Mouse (Mus musculus): Measurements from ENCODE around the gene Ubap2. TPM values are rescaled to one million over a fixed set of nuclear protein-coding genes. Genes with fewer than 3 reads are reported as not detected.

Gene Ubap2
- total and polyA plus RNA-seq, 2 experiments from 2014 or later = 18.2 to 27.1 TPM

DNA sequence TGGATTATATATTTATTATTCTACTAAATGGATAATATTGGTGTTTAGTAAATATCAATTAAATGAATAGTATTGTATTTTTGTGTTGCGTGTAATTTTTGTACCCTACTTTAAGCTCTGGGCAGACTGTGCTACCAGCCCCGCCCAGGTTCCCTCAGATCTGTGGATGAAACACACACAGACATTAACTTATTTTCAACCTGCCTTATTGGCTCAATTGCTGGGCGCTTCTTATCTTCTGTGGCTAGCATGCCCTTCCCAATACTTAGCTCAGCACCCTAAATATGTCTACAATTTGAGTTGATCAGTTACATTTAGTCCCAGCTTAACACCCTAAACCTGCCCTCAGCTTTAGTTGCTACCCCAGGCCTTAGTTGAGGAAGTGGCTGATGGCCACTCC, 113.7 kb downstream of the Ubap2 start:
- no peak for ATAC-seq (ENCODE audit: insufficient read depth, low read depth)
- WGBS = 95% methylated on average over 3 of the region's 3 CpGs
- no peak overlapping the region for H3K4me2 ChIP-seq (ENCODE audit: low read depth, low read length)
- H3K9ac ChIP-seq (replicated peaks; ENCODE audit: low read depth, low read length) = no peak overlapping the region
- H3K27ac ChIP-seq (ENCODE audit: low read depth) = no peak overlapping the region
- no peaks in the 10 kb centered on the region for H3K36me3 ChIP-seq (replicated peaks; ENCODE audit: control insufficient read depth, insufficient read depth, low read length)
- DNase-seq (ENCODE audit: low spot score) = no peak
- H3K4me1 ChIP-seq (ENCODE audit: control insufficient read depth, insufficient read depth) = peaks cover 11% of the 10 kb centered on the region
- TF ChIP-seq CTCF (IDR thresholded peaks at IDR 0.05; ENCODE audit: low read depth) = no peak
- H3K27me3 ChIP-seq (ENCODE audit: control insufficient read depth, insufficient read depth, low read length) = no peaks in the 10 kb centered on the region
- no peak overlapping the region for H3K4me3 ChIP-seq (ENCODE audit: low read depth, low read length)
- H3K9me3 ChIP-seq (replicated peaks; ENCODE audit: control insufficient read depth, low read length) = no peaks in the 10 kb centered on the region

DNA sequence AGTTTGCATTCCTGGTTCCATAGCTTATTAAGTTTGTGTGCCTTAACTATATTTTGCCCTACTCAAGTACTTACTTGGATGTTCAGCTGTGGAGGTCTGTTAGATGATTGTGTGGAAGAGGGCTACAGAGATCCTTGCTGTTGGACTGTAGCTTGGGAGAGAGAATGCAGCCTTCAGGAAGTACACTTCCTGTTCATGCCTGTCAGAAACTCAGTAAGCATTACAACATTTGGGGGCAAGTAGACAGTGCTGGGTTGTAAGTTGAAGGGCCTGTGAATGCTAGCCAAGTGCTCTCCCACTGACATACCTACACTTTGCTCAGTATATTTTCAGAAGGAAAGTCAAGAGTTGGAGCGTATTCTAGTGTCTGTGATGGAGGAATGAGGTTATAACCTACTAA, 116.7 kb downstream of the Ubap2 start:
- DNase-seq (ENCODE audit: low spot score) (no peak), ATAC-seq (ENCODE audit: insufficient read depth, low read depth) (no peak)
- Histone ChIP-seq H3K4me3 (ENCODE audit: low read depth, low read length) (no peak overlapping the region), H3K27ac (ENCODE audit: low read depth) (no peak overlapping the region), H3K9me3 (replicated peaks; ENCODE audit: control insufficient read depth, low read length) (no peaks in the 10 kb centered on the region), H3K4me1 (ENCODE audit: control insufficient read depth, insufficient read depth) (peaks cover 8% of the 10 kb centered on the region; the same call in 1 of the 2 replicates), H3K4me2 (ENCODE audit: low read depth, low read length) (no peak overlapping the region), H3K27me3 (ENCODE audit: control insufficient read depth, insufficient read depth, low read length) (no peaks in the 10 kb centered on the region), H3K9ac (replicated peaks; ENCODE audit: low read depth, low read length) (no peak overlapping the region), H3K36me3 (replicated peaks; ENCODE audit: control insufficient read depth, insufficient read depth, low read length) (no peaks in the 10 kb centered on the region)
- 96% methylated on average over 1 of the region's 1 CpGs for WGBS
- TF ChIP-seq EP300 (IDR thresholded peaks at IDR 0.05; ENCODE audit: low read depth) (no peak), CTCF (IDR thresholded peaks at IDR 0.05; ENCODE audit: low read depth) (no peak)

DNA sequence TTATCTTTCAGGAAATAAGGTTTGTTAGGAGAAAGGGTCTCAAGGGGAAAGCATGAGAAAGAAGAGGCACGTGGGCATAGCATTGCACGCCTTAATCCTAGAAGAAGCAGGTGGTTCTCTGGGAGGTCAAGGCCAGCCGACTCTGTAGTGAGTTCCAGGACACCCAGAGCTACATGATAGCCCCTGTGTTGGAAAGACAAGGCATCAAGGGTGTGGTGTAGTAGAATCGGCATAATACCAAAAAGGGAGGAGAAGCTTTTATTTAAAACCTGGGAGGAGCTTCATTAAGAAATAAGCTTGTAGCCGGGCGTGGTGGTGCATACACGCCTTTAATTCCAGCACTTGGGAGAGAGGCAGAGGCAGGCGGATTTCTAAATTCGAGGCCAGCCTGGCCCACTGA, 118.0 kb downstream of the Ubap2 start:
- DNase-seq (ENCODE audit: low spot score) (no peak), ATAC-seq (ENCODE audit: insufficient read depth, low read depth) (no peak)
- H3K36me3 ChIP-seq (replicated peaks; ENCODE audit: control insufficient read depth, insufficient read depth, low read length) = no peaks in the 10 kb centered on the region
- 77% methylated on average over 9 of the region's 9 CpGs for WGBS
- H3K4me2 ChIP-seq (ENCODE audit: low read depth, low read length) = no peak overlapping the region
- no peaks in the 10 kb centered on the region for H3K9me3 ChIP-seq (replicated peaks; ENCODE audit: control insufficient read depth, low read length)
- H3K4me1 ChIP-seq (ENCODE audit: control insufficient read depth, insufficient read depth) = peaks cover 8% of the 10 kb centered on the region; the same call in 1 of the 2 replicates
- no peak overlapping the region for H3K9ac ChIP-seq (replicated peaks; ENCODE audit: low read depth, low read length)
- no peak overlapping the region for H3K4me3 ChIP-seq (ENCODE audit: low read depth, low read length)
- H3K27me3 ChIP-seq (ENCODE audit: control insufficient read depth, insufficient read depth, low read length) = no peaks in the 10 kb centered on the region
- no peak overlapping the region for H3K27ac ChIP-seq (ENCODE audit: low read depth)
- no peak for TF ChIP-seq EP300 (IDR thresholded peaks at IDR 0.05; ENCODE audit: low read depth)
- TF ChIP-seq CTCF (IDR thresholded peaks at IDR 0.05; ENCODE audit: low read depth) = no peak

DNA sequence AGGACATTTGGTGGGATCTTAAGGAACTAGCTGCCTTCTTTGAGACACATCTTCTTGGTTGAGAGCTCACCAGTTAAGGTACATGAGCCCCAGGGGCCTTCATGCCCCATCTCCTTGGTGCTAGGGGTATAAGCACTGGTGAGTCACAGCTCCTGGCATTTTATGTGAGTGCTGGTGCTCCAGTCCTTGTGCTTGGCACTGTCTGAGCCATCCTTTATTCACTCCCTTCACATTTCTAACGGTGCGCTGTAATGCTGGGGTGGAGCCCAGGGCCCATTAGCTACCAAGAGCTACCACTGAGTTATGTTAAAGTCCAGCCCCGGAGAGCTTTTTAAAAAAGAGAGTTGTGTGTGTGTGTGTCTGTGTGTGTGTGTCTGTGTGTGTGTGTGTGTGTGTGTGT, 121.8 kb downstream of the Ubap2 start:
- 70% methylated on average over 3 of the region's 3 CpGs for WGBS
- Histone ChIP-seq H3K4me3 (ENCODE audit: low read depth, low read length) (no peak overlapping the region), H3K9me3 (replicated peaks; ENCODE audit: control insufficient read depth, low read length) (no peaks in the 10 kb centered on the region), H3K27me3 (ENCODE audit: control insufficient read depth, insufficient read depth, low read length) (no peaks in the 10 kb centered on the region), H3K4me1 (ENCODE audit: control insufficient read depth, insufficient read depth) (peaks cover 5% of the 10 kb centered on the region; the same call in 1 of the 2 replicates), H3K27ac (ENCODE audit: low read depth) (no peak overlapping the region), H3K36me3 (replicated peaks; ENCODE audit: control insufficient read depth, insufficient read depth, low read length) (0 out of 2 replicates have a peak, but pooled peaks cover 3% of the 10 kb centered on the region), H3K4me2 (ENCODE audit: low read depth, low read length) (no peak overlapping the region), H3K9ac (replicated peaks; ENCODE audit: low read depth, low read length) (no peak overlapping the region)
- TF ChIP-seq CTCF (IDR thresholded peaks at IDR 0.05; ENCODE audit: low read depth) (no peak), EP300 (IDR thresholded peaks at IDR 0.05; ENCODE audit: low read depth) (no peak)
- no peak for DNase-seq (ENCODE audit: low spot score)
- ATAC-seq (ENCODE audit: insufficient read depth, low read depth) = no peak

DNA sequence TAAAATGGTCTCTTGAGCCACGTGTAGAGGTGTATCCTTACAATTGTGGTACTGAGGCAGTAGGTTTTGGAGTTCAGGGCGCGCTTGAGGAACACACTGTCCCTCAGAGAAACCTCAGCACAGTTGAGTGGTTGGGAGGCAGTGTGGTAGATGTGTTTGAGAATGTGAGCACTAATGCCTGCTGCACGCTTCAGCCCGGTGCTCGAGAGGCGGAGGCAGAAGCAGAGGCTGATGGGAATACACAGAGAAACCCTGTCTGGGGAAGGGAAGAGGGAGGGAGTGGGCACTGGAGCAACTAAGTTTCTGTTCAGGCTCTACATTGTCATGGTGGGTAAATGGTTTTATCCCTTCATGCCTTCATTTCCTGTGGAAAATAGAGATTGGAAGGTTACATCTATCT, 123.8 kb downstream of the Ubap2 start:
- DNase-seq (ENCODE audit: low spot score) = no peak
- Histone ChIP-seq H3K36me3 (replicated peaks; ENCODE audit: control insufficient read depth, insufficient read depth, low read length) (0 out of 2 replicates have a peak, but pooled peaks cover 3% of the 10 kb centered on the region), H3K27me3 (ENCODE audit: control insufficient read depth, insufficient read depth, low read length) (no peaks in the 10 kb centered on the region), H3K4me3 (ENCODE audit: low read depth, low read length) (no peak overlapping the region), H3K27ac (ENCODE audit: low read depth) (no peak overlapping the region), H3K4me1 (ENCODE audit: control insufficient read depth, insufficient read depth) (no peaks in the 10 kb centered on the region), H3K4me2 (ENCODE audit: low read depth, low read length) (no peak overlapping the region), H3K9ac (replicated peaks; ENCODE audit: low read depth, low read length) (no peak overlapping the region), H3K9me3 (replicated peaks; ENCODE audit: control insufficient read depth, low read length) (no peaks in the 10 kb centered on the region)
- TF ChIP-seq EP300 (IDR thresholded peaks at IDR 0.05; ENCODE audit: low read depth) (no peak), CTCF (IDR thresholded peaks at IDR 0.05; ENCODE audit: low read depth) (no peak)
- WGBS = 91% methylated on average over 7 of the region's 7 CpGs
- no peak for ATAC-seq (ENCODE audit: insufficient read depth, low read depth)

DNA sequence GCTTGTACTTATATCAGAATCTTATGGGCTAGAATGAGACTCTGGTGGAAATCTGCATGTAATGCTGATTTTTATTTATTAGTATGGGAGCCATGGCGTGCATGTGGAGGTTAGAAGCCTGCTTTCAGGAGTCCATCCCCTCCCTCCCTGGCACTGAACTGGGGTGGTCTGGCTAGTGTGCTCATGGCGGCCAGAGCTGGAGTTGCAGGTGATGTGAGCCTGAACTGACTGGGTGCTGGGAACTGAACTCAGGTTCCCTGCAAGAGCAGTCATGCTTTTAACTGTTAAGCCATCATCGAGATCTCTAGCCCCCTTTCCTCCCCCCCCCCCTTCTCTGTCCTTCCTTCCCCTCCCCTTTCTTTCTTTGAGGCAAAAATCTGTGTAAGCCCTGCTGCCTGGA, 125.1 kb downstream of the Ubap2 start:
- Histone ChIP-seq H3K27ac (ENCODE audit: low read depth) (no peak overlapping the region), H3K4me1 (ENCODE audit: control insufficient read depth, insufficient read depth) (no peaks in the 10 kb centered on the region), H3K4me3 (ENCODE audit: low read depth, low read length) (no peak overlapping the region), H3K36me3 (replicated peaks; ENCODE audit: control insufficient read depth, insufficient read depth, low read length) (0 out of 2 replicates have a peak, but pooled peaks cover 3% of the 10 kb centered on the region), H3K9ac (replicated peaks; ENCODE audit: low read depth, low read length) (no peak overlapping the region), H3K9me3 (replicated peaks; ENCODE audit: control insufficient read depth, low read length) (no peaks in the 10 kb centered on the region), H3K27me3 (ENCODE audit: control insufficient read depth, insufficient read depth, low read length) (no peaks in the 10 kb centered on the region), H3K4me2 (ENCODE audit: low read depth, low read length) (no peak overlapping the region)
- no peak for DNase-seq (ENCODE audit: low spot score)
- ATAC-seq (ENCODE audit: insufficient read depth, low read depth) = no peak
- TF ChIP-seq CTCF (IDR thresholded peaks at IDR 0.05; ENCODE audit: low read depth) = no peak
- TF ChIP-seq EP300 (IDR thresholded peaks at IDR 0.05; ENCODE audit: low read depth) = no peak
- 82% methylated on average over 3 of the region's 3 CpGs for WGBS

Other genes starting within 250 kb of the Ubap2 start
- 8.9 and 20.6 TPM in 2 replicates for gene Aqp7, start 227.0 kb downstream of the Ubap2 start, total RNA-seq (2014; rRNA removed; ENCODE audit: low replicate concordance)
- gene Aqp7, start 227.0 kb downstream of the Ubap2 start, polyA plus RNA-seq (2015; fragmentation: Nextera tagmentation; extraction: Ambion mirVana) = 10.0 and 10.8 TPM in 2 replicates
- 0.54 and 6.3 TPM in 2 replicates for gene Aqp3, start 177.0 kb downstream of the Ubap2 start, total RNA-seq (2014; rRNA removed; ENCODE audit: low replicate concordance)
- gene Aqp3, start 177.0 kb downstream of the Ubap2 start, polyA plus RNA-seq (2015; fragmentation: Nextera tagmentation; extraction: Ambion mirVana) = 0.19 and 0.36 TPM in 2 replicates
- 15.0 and 39.8 TPM in 2 replicates for gene Nol6, start 150.7 kb downstream of the Ubap2 start, total RNA-seq (2014; rRNA removed; ENCODE audit: low replicate concordance)
- 6.6 and 7.3 TPM in 2 replicates for gene Nol6, start 150.7 kb downstream of the Ubap2 start, polyA plus RNA-seq (2015; fragmentation: Nextera tagmentation; extraction: Ambion mirVana)
- gene Ube2r2, start 139.4 kb downstream of the Ubap2 start, total RNA-seq (2014; rRNA removed; ENCODE audit: low replicate concordance) = 43.7 and 48.9 TPM in 2 replicates
- gene Ube2r2, start 139.4 kb downstream of the Ubap2 start, polyA plus RNA-seq (2015; fragmentation: Nextera tagmentation; extraction: Ambion mirVana) = 60.9 and 69.7 TPM in 2 replicates
- 31.0 and 35.9 TPM in 2 replicates for gene Dcaf12, start 39.7 kb upstream of the Ubap2 start, total RNA-seq (2014; rRNA removed; ENCODE audit: low replicate concordance)
- 29.0 and 31.1 TPM in 2 replicates for gene Dcaf12, start 39.7 kb upstream of the Ubap2 start, polyA plus RNA-seq (2015; fragmentation: Nextera tagmentation; extraction: Ambion mirVana)
- gene Ubap1, start 73.9 kb upstream of the Ubap2 start, total RNA-seq (2014; rRNA removed; ENCODE audit: low replicate concordance) = 43.2 and 125 TPM in 2 replicates
- gene Ubap1, start 73.9 kb upstream of the Ubap2 start, polyA plus RNA-seq (2015; fragmentation: Nextera tagmentation; extraction: Ambion mirVana) = 45.3 and 45.7 TPM in 2 replicates
- gene Kif24, start 189.7 kb upstream of the Ubap2 start, total RNA-seq (2014; rRNA removed; ENCODE audit: low replicate concordance) = 2.9 and 3.4 TPM in 2 replicates
- 1.1 and 1.4 TPM in 2 replicates for gene Kif24, start 189.7 kb upstream of the Ubap2 start, polyA plus RNA-seq (2015; fragmentation: Nextera tagmentation; extraction: Ambion mirVana)
- gene Nudt2, start 190.0 kb upstream of the Ubap2 start, total RNA-seq (2014; rRNA removed; ENCODE audit: low replicate concordance) = 10.5 and 37.6 TPM in 2 replicates
- 42.0 and 45.9 TPM in 2 replicates for gene Nudt2, start 190.0 kb upstream of the Ubap2 start, polyA plus RNA-seq (2015; fragmentation: Nextera tagmentation; extraction: Ambion mirVana)
- 6.3 and 9.3 TPM in 2 replicates for gene AI464131, start 227.9 kb upstream of the Ubap2 start, total RNA-seq (2014; rRNA removed; ENCODE audit: low replicate concordance)
- gene AI464131, start 227.9 kb upstream of the Ubap2 start, polyA plus RNA-seq (2015; fragmentation: Nextera tagmentation; extraction: Ambion mirVana) = 2.5 and 2.9 TPM in 2 replicates
- gene 1110017D15Rik, start 242.2 kb upstream of the Ubap2 start, total RNA-seq (2014; rRNA removed; ENCODE audit: low replicate concordance) = not detected in 2 replicates
- 0.18 and 1.0 TPM in 2 replicates for gene 1110017D15Rik, start 242.2 kb upstream of the Ubap2 start, polyA plus RNA-seq (2015; fragmentation: Nextera tagmentation; extraction: Ambion mirVana)

All from heart, postnatal 0 days (tissue).